Mouse (Mus musculus) ES-E14 (cell line): ENCODE measurements around the gene Cfap46. TPM values are rescaled to one million over a fixed set of nuclear protein-coding genes. Genes with fewer than 3 reads are reported as not detected.

Source experiments
- DNase-seq: peaks from one replicate; pipeline ENCODE4 v3.0.0-alpha.2; 2013; ENCODE audit warnings: low read depth, low spot score
- H3K27ac ChIP-seq: 2 replicates; pipeline ENCODE4 v1.5.1; 2012; ENCODE audit warnings: low read depth, mild to moderate bottlenecking, low read length, moderate library complexity, mixed read lengths; ENCODE audit not compliant: poor library complexity, insufficient read depth, severe bottlenecking
- H3K36me3 ChIP-seq: 2 replicates; pipeline ENCODE4 v1.6.1; 2012; ENCODE audit warnings: mild to moderate bottlenecking, low read length, moderate library complexity, mixed read lengths; ENCODE audit not compliant: control insufficient read depth, poor library complexity, insufficient read depth, severe bottlenecking
- H3K4me1 ChIP-seq, 2 experiments: fragments of 150-350 bp in 1 of 2; sonication (generic) in 1 of 2; 2 replicates each; pipeline ENCODE4 v1.6.1; 2012; ENCODE audit warnings: low read length in 2 of 2, mild to moderate bottlenecking in 1 of 2, mixed read lengths in 1 of 2; ENCODE audit not compliant: control insufficient read depth in 2 of 2, insufficient read depth in 2 of 2, poor library complexity in 1 of 2
- H3K4me3 ChIP-seq, 2 experiments: fragments of 150-350 bp in 1 of 2; sonication (generic) in 1 of 2; 2 replicates each; pipeline ENCODE4 v1.5.1; 2012; ENCODE audit warnings: low read length in 2 of 2, low read depth in 1 of 2, mild to moderate bottlenecking in 1 of 2, mixed read lengths in 1 of 2; ENCODE audit not compliant: insufficient read depth in 1 of 2, poor library complexity in 1 of 2, severe bottlenecking in 1 of 2
- H3K9ac ChIP-seq: 2 replicates; pipeline ENCODE4 v1.6.1; 2012; ENCODE audit warnings: low read depth, mild to moderate bottlenecking, low read length, mixed read lengths; ENCODE audit not compliant: poor library complexity, insufficient read depth, severe bottlenecking
- H3K9me3 ChIP-seq: fragments of 150-350 bp; sonication (generic); 2 replicates; pipeline ENCODE4 v1.6.1; 2012; ENCODE audit warnings: low read depth, mild to moderate bottlenecking, low read length; ENCODE audit not compliant: control insufficient read depth, insufficient read depth
- CHD2 ChIP-seq: IDR thresholded peaks from 2 replicates; pipeline ENCODE4 v1.6.1; 2014; ENCODE audit warnings: mild to moderate bottlenecking, low read depth, low read length, inconsistent platforms
- HCFC1 ChIP-seq: IDR thresholded peaks from 2 replicates; pipeline ENCODE4 v1.6.1; 2012; ENCODE audit warnings: low read length, inconsistent platforms, borderline replicate concordance; ENCODE audit not compliant: insufficient read depth
- MAFK ChIP-seq: IDR thresholded peaks from 2 replicates; pipeline ENCODE4 v1.6.1; 2014; ENCODE audit warnings: mild to moderate bottlenecking, low read depth, low read length, inconsistent platforms; ENCODE audit not compliant: insufficient read depth
- ZC3H11A ChIP-seq: IDR thresholded peaks from 2 replicates; pipeline ENCODE4 v1.6.1; 2012; ENCODE audit warnings: low read depth, mild to moderate bottlenecking, inconsistent platforms, low read length, borderline replicate concordance
- ZNF384 ChIP-seq: IDR thresholded peaks from 2 replicates; pipeline ENCODE4 v1.6.1; 2012; ENCODE audit warnings: low read depth, low read length, inconsistent platforms
- in situ Hi-C, 2 experiments: fragments of 600-800 bp; cut with MboI; formaldehyde crosslinking; loops; one replicate each; pipeline ENCODE4 v1.15.1; 2025; ENCODE audit warnings: low sequenced_read_pairs in 2 of 2, inconsistent platforms in 1 of 2; ENCODE audit not compliant: unreplicated experiment in 2 of 2
- total RNA-seq: library from RNA; depleted of rRNA; stranded (reverse); fragments of 300-350 nt; gene quantifications from 2 replicates; pipeline ENCODE4 v1.2.3, GENCODE M21; 2012

Cfap46 gene
- total RNA-seq, 1 experiment, result 0.36 TPM

DNA sequence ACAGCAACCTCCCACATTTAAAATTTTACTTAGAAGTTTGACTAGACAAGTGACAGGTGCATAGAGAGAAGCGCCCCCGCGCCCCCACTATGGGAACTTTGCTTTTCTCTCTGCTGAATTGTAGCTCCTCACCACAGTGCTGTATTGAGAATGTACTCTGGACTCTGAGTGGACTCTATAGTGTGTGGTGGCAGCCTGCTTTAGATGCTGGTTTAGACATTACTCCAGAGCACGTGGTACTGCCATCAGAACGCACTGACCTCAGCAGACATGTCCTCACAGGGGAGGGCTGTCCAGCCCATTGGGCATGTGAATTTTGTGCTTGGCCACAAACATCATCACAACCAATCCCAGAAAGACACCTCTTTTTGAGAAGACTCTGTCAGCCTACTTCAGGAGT is 112.8 kb downstream of the Cfap46 start:
- H3K4me1 ChIP-seq, result no peaks in the 10 kb centered on the region
- in situ Hi-C loops, result no loop called here
- TF ChIP-seq CHD2, result no peak
- no peak for TF ChIP-seq HCFC1
- TF ChIP-seq ZNF384, result no peak
- no peak for TF ChIP-seq MAFK
- TF ChIP-seq ZC3H11A, result no peak
- H3K36me3 ChIP-seq, result no peaks in the 10 kb centered on the region
- no peak overlapping the region for H3K9ac ChIP-seq
- DNase-seq, result no peak
- no peaks in the 10 kb centered on the region for H3K9me3 ChIP-seq
- no peak overlapping the region for H3K4me3 ChIP-seq
- H3K27ac ChIP-seq, result no peak overlapping the region

- no peak overlapping the region for H3K9ac ChIP-seq
- H3K27ac ChIP-seq, result no peak overlapping the region; the same call in 1 of the 2 replicates
- no peaks in the 10 kb centered on the region for H3K36me3 ChIP-seq
- no peaks in the 10 kb centered on the region for H3K4me1 ChIP-seq
- H3K4me3 ChIP-seq, result no peak overlapping the region
- H3K9me3 ChIP-seq, result no peaks in the 10 kb centered on the region
- DNase-seq, result no peak
- TF ChIP-seq ZNF384 (no peak), HCFC1 (no peak), MAFK (no peak), ZC3H11A (no peak), CHD2 (no peak)
- in situ Hi-C loops, result no loop called here
Observed at GRCm38 (mm10) chr7:139566533-139566932, 117.1 kb downstream of the Cfap46 start.

- Histone ChIP-seq H3K27ac (no peak overlapping the region), H3K36me3 (no peaks in the 10 kb centered on the region), H3K9me3 (no peaks in the 10 kb centered on the region), H3K9ac (no peak overlapping the region), H3K4me3 (no peak overlapping the region), H3K4me1 (no peaks in the 10 kb centered on the region)
- TF ChIP-seq ZC3H11A (no peak), MAFK (no peak), CHD2 (no peak), HCFC1 (no peak), ZNF384 (no peak)
- no peak for DNase-seq
- in situ Hi-C loops, result no loop called here
Observed at GRCm38 (mm10) chr7:139565998-139566397, 117.6 kb downstream of the Cfap46 start.

DNA sequence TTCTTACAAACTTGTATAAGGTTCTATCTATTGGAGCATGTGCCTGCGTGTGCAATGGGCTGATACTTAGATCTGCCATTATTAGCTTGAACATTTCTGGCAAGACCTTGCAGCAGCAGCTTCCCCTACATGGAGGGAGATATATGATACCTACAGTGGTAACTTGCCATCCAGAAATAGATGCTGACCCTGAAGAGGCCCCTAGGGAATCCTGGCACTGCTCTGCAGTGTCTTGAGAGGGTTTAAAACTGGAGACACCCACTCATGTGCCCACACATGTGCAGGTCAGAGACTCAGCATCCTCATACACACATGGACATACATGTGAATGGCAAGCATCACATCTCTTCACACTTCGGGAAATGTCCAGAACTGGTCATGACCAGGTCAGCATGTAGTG is 119.5 kb downstream of the Cfap46 start:
- in situ Hi-C loops, result no loop called here
- no peak overlapping the region for H3K9ac ChIP-seq

GRCm38 (mm10) chr7:139563425-139563824 is 120.2 kb downstream of the Cfap46 start:
- Histone ChIP-seq H3K9ac (no peak overlapping the region), H3K4me3 (no peak overlapping the region), H3K9me3 (no peaks in the 10 kb centered on the region), H3K4me1 (no peaks in the 10 kb centered on the region), H3K36me3 (peaks cover 5% of the 10 kb centered on the region; the same call in 1 of the 2 replicates), H3K27ac (no peak overlapping the region)
- TF ChIP-seq HCFC1 (no peak), ZC3H11A (no peak), ZNF384 (no peak), CHD2 (no peak), MAFK (no peak)
- no peak for DNase-seq
- in situ Hi-C loops, result no loop called here

More for the DNA sequence above, 119.5 kb downstream of the Cfap46 start:
- no peak for DNase-seq
- Histone ChIP-seq H3K4me1 (no peaks in the 10 kb centered on the region), H3K9me3 (no peaks in the 10 kb centered on the region), H3K27ac (no peak overlapping the region), H3K36me3 (no peaks in the 10 kb centered on the region), H3K4me3 (no peak overlapping the region)
- no peak for TF ChIP-seq MAFK
- TF ChIP-seq ZNF384, result no peak
- no peak for TF ChIP-seq HCFC1
- TF ChIP-seq CHD2, result no peak
- TF ChIP-seq ZC3H11A, result no peak
